Mouse (Mus musculus): ENCODE results near the gene Ncaph. TPM values are rescaled to one million over a fixed set of nuclear protein-coding genes. Genes with fewer than 3 reads are reported as not detected.

The Ncaph gene
- 1.3 and 1.4 TPM in 2 replicates for polyA plus RNA-seq (2012; rRNA removed; ENCODE audit: low replicate concordance)

DNA sequence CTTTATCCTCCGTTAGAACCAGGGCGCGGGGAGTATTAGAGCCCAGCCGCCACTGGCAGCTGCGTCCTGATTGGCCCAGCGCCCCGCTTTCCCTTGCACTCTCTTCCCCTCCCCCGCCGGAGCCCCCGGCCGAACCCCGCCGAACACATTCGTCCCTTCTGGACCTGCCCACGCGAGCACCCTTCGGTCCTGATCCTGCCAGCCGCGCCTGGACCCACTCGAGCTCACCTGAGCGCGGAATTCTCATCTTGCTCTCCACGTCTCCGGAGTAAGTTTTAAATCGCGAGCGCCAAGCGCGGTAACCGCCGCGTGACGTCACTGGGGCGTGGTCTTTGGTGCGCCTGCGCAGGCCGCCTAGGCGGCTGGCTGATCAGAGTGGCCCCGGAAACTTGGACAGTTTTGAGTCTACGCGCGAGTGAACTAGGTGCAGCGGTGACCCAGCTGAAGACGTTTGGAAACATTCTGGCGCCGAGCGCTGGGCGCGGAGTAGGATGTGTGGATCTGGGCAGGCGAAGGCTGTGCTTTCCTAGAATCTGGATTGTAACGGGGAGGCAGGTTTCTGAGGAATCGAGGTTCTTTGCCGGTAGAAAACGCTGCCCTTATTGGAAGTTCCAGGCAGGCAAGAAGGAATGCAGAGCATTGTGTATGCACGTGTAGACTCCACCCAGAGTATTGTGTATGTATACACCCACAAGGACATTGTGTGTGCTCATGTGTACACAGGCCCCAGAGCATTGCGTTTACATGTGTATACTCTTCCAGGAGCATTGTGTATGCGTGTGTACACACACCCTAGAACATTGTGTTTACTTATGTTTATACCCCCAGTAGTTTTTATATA is at the start of gene Ncaph:
TSS of gene Ncaph (minus strand) at position 334 of the 841 bp plus-strand sequence.

GRCm38 (mm10) chr2:127143158-127144063 is 9.7 kb upstream of the Ncaph start, which contains the start of gene Itpripl1:
Itpripl1 (minus strand) TSS chr2:127143442.

GRCm38 (mm10) chr2:127070435-127070841 is 63.3 kb downstream of the Ncaph start, which contains the start of gene Blvra:
Blvra (plus strand) TSS chr2:127070665.

Other genes with a start within 250 kb of the Ncaph start
- gene Sppl2a, start 200.7 kb downstream of the Ncaph start, polyA plus RNA-seq (2012; rRNA removed; ENCODE audit: low replicate concordance) = 5.8 and 6.2 TPM in 2 replicates
- gene Ap4e1, start 125.2 kb downstream of the Ncaph start, polyA plus RNA-seq (2012; rRNA removed; ENCODE audit: low replicate concordance) = 0.19 and 0.57 TPM in 2 replicates
- 3.2 TPM in 2 replicates for gene Blvra, start 63.3 kb downstream of the Ncaph start, polyA plus RNA-seq (2012; rRNA removed; ENCODE audit: low replicate concordance)
- 3.5 and 6.5 TPM in 2 replicates for gene Itpripl1, start 9.5 kb upstream of the Ncaph start, polyA plus RNA-seq (2012; rRNA removed; ENCODE audit: low replicate concordance)
- 0.52 and 0.67 TPM in 2 replicates for gene 1810024B03Rik, start 74.3 kb upstream of the Ncaph start, polyA plus RNA-seq (2012; rRNA removed; ENCODE audit: low replicate concordance)
- gene Snrnp200, start 74.4 kb upstream of the Ncaph start, polyA plus RNA-seq (2012; rRNA removed; ENCODE audit: low replicate concordance) = 10.3 and 13.4 TPM in 2 replicates
- 29.3 and 44.4 TPM in 2 replicates for gene Ciao1, start 113.9 kb upstream of the Ncaph start, polyA plus RNA-seq (2012; rRNA removed; ENCODE audit: low replicate concordance)
- 62.2 and 131 TPM in 2 replicates for gene Tmem127, start 114.0 kb upstream of the Ncaph start, polyA plus RNA-seq (2012; rRNA removed; ENCODE audit: low replicate concordance)
- 49.7 and 74.2 TPM in 2 replicates for gene Stard7, start 136.3 kb upstream of the Ncaph start, polyA plus RNA-seq (2012; rRNA removed; ENCODE audit: low replicate concordance)
- gene Dusp2, start 202.2 kb upstream of the Ncaph start, polyA plus RNA-seq (2012; rRNA removed; ENCODE audit: low replicate concordance) = 1.4 and 9.4 TPM in 2 replicates
- gene Astl, start 204.7 kb upstream of the Ncaph start, polyA plus RNA-seq (2012; rRNA removed; ENCODE audit: low replicate concordance) = not detected in 2 replicates
- 0.63 and 0.79 TPM in 2 replicates for gene Adra2b, start 229.3 kb upstream of the Ncaph start, polyA plus RNA-seq (2012; rRNA removed; ENCODE audit: low replicate concordance)